Mouse (Mus musculus): ENCODE data around the gene Pdcd1lg2.
A peak's percentile ranks its signal among the peaks of the same experiment; 100 is the strongest.

Gene Pdcd1lg2

GRCm38 (mm10) chr19:29501106-29501505 lies 90.4 kb downstream of the Pdcd1lg2 start:
- peak in 1 of 2 experiments; percentile 68 for DNase-seq

- peak; percentile 85 to 94 for DNase-seq
These were observed 90.8 kb downstream of the Pdcd1lg2 start for GRCm38 (mm10) chr19:29501507-29501906.

GRCm38 (mm10) chr19:29504131-29504530 lies 93.4 kb downstream of the Pdcd1lg2 start:
- DNase-seq = no peak

DNA sequence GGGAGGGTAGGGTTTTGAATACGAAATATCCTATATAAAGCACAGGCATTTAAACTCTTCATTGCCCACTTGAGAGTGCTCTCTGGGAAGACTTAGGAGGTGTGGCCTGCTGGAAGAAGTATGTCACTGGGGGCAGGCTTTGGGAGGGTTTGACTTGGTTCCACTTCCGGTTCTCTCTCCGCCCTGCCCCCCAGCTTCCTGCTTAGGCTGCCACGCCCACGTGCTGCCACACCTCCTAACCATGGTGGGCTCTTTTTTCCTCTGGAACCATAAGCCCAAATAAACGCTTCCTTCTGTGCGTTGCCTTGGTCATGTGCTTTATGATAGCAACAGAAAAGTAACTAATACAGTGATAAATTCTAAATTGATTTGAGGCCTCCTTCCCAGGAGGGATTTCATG lies 94.9 kb downstream of the Pdcd1lg2 start:
- peak in 1 of 2 experiments; percentile 40 for DNase-seq

DNA sequence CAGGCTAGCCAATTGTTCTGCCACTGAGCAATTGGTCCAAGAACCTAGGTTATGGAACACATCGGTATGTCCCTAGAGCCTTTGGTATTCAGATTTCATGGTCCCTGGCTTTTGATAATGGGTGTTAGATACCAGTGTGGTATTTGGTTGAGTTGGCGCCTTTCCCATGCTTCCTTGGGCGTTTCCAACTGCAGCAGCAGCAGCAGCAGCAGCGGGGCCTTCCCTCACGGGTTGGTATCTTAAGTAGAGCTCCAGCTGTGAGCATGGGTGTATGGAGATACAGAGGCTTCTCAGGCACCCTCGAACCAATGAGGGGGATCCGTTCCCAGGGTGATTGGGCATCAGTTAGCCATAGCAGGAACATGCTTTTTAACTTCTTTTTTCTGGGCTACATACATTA lies 97.5 kb downstream of the Pdcd1lg2 start:
- no peak for DNase-seq

DNA sequence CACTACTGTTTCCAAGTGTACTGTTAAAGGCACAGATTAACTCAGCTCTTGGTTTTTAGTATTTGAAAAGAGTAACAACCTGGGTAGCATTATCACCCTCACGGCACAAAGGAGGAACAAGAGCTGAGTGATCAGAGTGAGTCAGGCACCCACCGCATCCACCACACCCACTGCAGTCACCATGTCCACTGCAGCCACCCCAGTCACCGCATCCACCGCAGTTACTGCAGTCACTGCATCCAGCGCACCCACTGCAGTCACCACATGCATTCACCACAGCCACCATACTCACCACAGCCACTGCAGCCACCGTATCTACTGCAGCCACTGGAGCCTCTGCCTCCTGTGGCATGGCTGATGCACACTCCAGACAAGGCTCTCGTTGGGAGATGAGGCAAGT lies 99.1 kb downstream of the Pdcd1lg2 start:
- DNase-seq = no peak

DNA sequence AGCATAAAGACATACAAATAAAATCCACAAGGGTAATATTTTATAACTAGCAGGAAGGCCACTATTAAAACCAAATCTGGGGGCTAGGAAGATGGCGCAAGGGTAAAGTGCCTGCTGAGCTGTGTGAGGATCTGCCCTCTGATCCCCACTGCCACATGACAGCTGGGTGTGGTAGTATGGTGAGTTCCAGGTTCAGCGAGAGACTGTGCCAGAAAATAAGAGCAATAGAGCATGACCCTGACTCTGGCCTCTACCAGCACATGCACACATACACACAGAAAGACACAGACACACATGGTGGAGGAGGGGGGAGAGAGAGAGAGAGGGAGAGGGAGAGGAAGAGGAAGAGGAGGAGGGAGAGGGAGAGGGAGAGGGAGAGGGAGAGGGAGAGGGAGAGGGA lies 101.1 kb downstream of the Pdcd1lg2 start:
- DNase-seq = peak; percentile 72 to 77

- DNase-seq = no peak
These were observed 102.5 kb downstream of the Pdcd1lg2 start for GRCm38 (mm10) chr19:29513111-29513766.

- DNase-seq = no peak
These were observed 103.4 kb downstream of the Pdcd1lg2 start for GRCm38 (mm10) chr19:29514130-29514529.

DNA sequence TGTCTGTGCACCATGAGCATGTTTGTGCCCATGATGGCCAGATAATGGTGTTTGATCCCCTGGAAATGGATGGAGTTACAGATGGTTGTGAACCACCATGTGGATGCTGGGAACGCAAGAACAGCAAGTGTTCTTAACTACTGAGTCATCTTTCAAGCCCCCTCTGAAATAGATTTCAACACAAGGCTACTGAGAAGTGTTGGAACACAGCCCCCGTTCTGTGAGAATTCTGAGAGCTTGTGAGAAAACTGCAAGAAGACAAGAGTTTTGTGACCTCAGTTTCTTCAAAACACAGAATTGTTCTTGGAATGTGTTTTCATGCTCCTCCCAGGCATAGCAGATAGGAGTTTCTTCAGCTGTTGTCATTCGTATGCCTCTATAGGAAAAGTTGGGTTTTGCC lies 104.7 kb downstream of the Pdcd1lg2 start:
- DNase-seq = no peak

- DNase-seq = no peak
These were observed 105.3 kb downstream of the Pdcd1lg2 start for GRCm38 (mm10) chr19:29515991-29516390.

GRCm38 (mm10) chr19:29518409-29518808 lies 107.7 kb downstream of the Pdcd1lg2 start:
- DNase-seq = no peak

DNA sequence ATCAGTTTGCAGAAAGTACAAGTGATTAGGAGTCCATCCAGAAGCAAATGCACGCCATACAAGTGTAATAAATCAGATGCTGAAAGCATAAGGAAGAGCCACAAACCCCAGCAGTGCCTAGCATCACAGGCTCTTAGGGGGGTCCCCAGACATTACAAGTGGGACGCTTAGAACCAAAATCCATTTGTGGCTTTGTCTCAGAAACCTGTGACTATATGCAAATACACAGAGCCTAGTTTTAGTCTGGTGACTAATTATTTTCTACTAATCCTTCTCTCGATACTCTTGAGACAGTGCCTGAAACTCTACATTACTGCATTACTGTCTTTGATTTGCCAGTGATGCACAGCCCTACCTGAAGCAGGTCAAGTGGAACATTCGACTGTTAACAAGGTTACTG lies 108.2 kb downstream of the Pdcd1lg2 start:
- DNase-seq = no peak

Data from kidney, postnatal 36 days (tissue).